Mouse (Mus musculus) liver, adult 2 months (tissue): ENCODE measurements around the gene Mrps24. TPM values are rescaled to one million over a fixed set of nuclear protein-coding genes. Genes with fewer than 3 reads are reported as not detected.

Source experiments
- DNase-seq: peaks from one replicate; pipeline ENCODE4 v3.0.0-alpha.2; 2011; ENCODE audit warnings: low read depth, low spot score; ENCODE audit errors: extremely low read depth
- H3K27ac ChIP-seq: fragments of 200-500 bp; replicated peaks from 2 replicates; pipeline ENCODE4 v1.5.1; 2012; ENCODE audit warnings: low read depth, mild to moderate bottlenecking, control low read depth, inconsistent platforms, low read length; ENCODE audit not compliant: insufficient read depth
- H3K27me3 ChIP-seq: fragments of 200-500 bp; 2 replicates; pipeline ENCODE4 v1.6.1; 2012; ENCODE audit warnings: mild to moderate bottlenecking, moderate library complexity, low read length, inconsistent platforms; ENCODE audit not compliant: control insufficient read depth, insufficient read depth
- H3K36me3 ChIP-seq: fragments of 200-500 bp; 2 replicates; pipeline ENCODE4 v1.6.1; 2012; ENCODE audit warnings: low read length, inconsistent platforms; ENCODE audit not compliant: control insufficient read depth, insufficient read depth
- H3K4me1 ChIP-seq: fragments of 200-500 bp; 2 replicates; pipeline ENCODE4 v1.6.1; 2011; ENCODE audit warnings: low read length; ENCODE audit not compliant: control insufficient read depth, insufficient read depth
- H3K4me3 ChIP-seq: fragments of 200-500 bp; 2 replicates; pipeline ENCODE4 v1.5.1; 2011; ENCODE audit warnings: low read depth, mild to moderate bottlenecking, control low read depth, low read length, moderate library complexity; ENCODE audit not compliant: insufficient read depth
- H3K79me2 ChIP-seq: fragments of 200-500 bp; 2 replicates; pipeline ENCODE4 v1.6.1; 2012; ENCODE audit warnings: inconsistent platforms, mild to moderate bottlenecking, low read length, moderate library complexity; ENCODE audit not compliant: control insufficient read depth, insufficient read depth
- H3K9ac ChIP-seq: fragments of 200-500 bp; 2 replicates; pipeline ENCODE4 v1.6.1; 2012; ENCODE audit warnings: low read depth, mild to moderate bottlenecking, control low read depth, inconsistent platforms, low read length
- CTCF ChIP-seq: fragments of 200-500 bp; IDR thresholded peaks from 2 replicates; pipeline ENCODE4 v1.5.1; 2011; ENCODE audit warnings: low read depth, low read length, control low read depth
- POLR2A ChIP-seq: fragments of 200-500 bp; IDR thresholded peaks from 2 replicates; pipeline ENCODE4 v1.6.1; 2011; ENCODE audit warnings: low read length, control low read depth; ENCODE audit not compliant: insufficient read depth; ENCODE audit errors: extremely low read depth
- WGBS: fragments of 180-500 bp; shearing (Covaris S2); methylation state at CpG from one replicate; pipeline ENCODE4 v1.1.7; 2018; 5-methylcytosine and 5-hydroxymethylcytosine counted together
- polyA plus RNA-seq: library from polyadenylated mRNA; depleted of rRNA; stranded (reverse); fragments of >200 nt; gene quantifications from 2 replicates; pipeline ENCODE4 v1.2.3, GENCODE M21; 2012; rRNA removed
- total RNA-seq: library from RNA; depleted of rRNA; stranded (reverse); fragments of >200 nt; gene quantifications from 2 replicates; pipeline ENCODE4 v1.2.3, GENCODE M21; 2014; rRNA removed

Gene Mrps24
- 90.7 and 107 TPM in 2 replicates for total RNA-seq
- 269 and 290 TPM in 2 replicates for polyA plus RNA-seq

- no peak within 1 kb of the TSS for H3K9ac ChIP-seq
- H3K27ac ChIP-seq = no peak within 1 kb of the TSS
- H3K36me3 ChIP-seq = peaks cover 26% of the 10 kb centered on the region; the same call in 1 of the 2 replicates
- TF ChIP-seq POLR2A (no peak), CTCF (no peak)
- 90% methylated on average over 14 of the region's 14 CpGs for WGBS
- H3K27me3 ChIP-seq = no peaks in the 10 kb centered on the region
- no peak within 1 kb of the TSS for H3K4me3 ChIP-seq
- H3K79me2 ChIP-seq = no peaks in the 10 kb centered on the region
- no peak for DNase-seq
- no peaks in the 10 kb centered on the region for H3K4me1 ChIP-seq
Observed at GRCm38 (mm10) chr11:5715630-5716105, at the start of gene Mrps24. TSS of gene Mrps24 (minus strand) at chr11:5715680.

GRCm38 (mm10) chr11:5762633-5762982 lies 47.1 kb upstream of the Mrps24 start:
- peaks cover 3% of the 10 kb centered on the region; the same call in 1 of the 2 replicates for H3K79me2 ChIP-seq

GRCm38 (mm10) chr11:5761820-5762632 lies 46.5 kb upstream of the Mrps24 start, which contains the start of gene Urgcp:
TSS of gene Urgcp (minus strand) at chr11:5762376.
- DNase-seq = peak; percentile 82
- Histone ChIP-seq H3K36me3 (peaks cover 2% of the 10 kb centered on the region; the same call in 1 of the 2 replicates), H3K27ac (peak within 1 kb of the TSS; percentile 89), H3K79me2 (peaks cover 3% of the 10 kb centered on the region; the same call in 1 of the 2 replicates), H3K27me3 (no peaks in the 10 kb centered on the region), H3K4me1 (peaks cover 3% of the 10 kb centered on the region; the same call in 1 of the 2 replicates), H3K4me3 (peak within 1 kb of the TSS; percentile 81), H3K9ac (peak within 1 kb of the TSS; percentile 93)
- under 1% methylated on average over 68 of the region's 68 CpGs for WGBS
- TF ChIP-seq POLR2A (peak; percentile 96), CTCF (peak; percentile 22; the same call in 1 of the 2 replicates)

More at GRCm38 (mm10) chr11:5762633-5762982, 47.1 kb upstream of the Mrps24 start:
- Histone ChIP-seq H3K4me3 (peak overlapping the region; percentile 81), H3K27ac (no peak overlapping the region; the same call in 1 of the 2 replicates), H3K27me3 (no peaks in the 10 kb centered on the region), H3K9ac (peak overlapping the region; percentile 62; the same call in 1 of the 2 replicates), H3K4me1 (peaks cover 3% of the 10 kb centered on the region; the same call in 1 of the 2 replicates), H3K36me3 (peaks cover 2% of the 10 kb centered on the region; the same call in 1 of the 2 replicates)
- WGBS = 8% methylated on average over 6 of the region's 6 CpGs
- no peak for DNase-seq
- TF ChIP-seq CTCF (no peak), POLR2A (no peak)

GRCm38 (mm10) chr11:5753755-5754154 lies 38.3 kb upstream of the Mrps24 start:
- Histone ChIP-seq H3K79me2 (peaks cover 3% of the 10 kb centered on the region; the same call in 1 of the 2 replicates), H3K27ac (no peak overlapping the region), H3K27me3 (no peaks in the 10 kb centered on the region), H3K9ac (no peak overlapping the region), H3K4me1 (no peaks in the 10 kb centered on the region), H3K36me3 (peaks cover 5% of the 10 kb centered on the region; the same call in 1 of the 2 replicates), H3K4me3 (no peak overlapping the region)
- 95% methylated on average over 2 of the region's 2 CpGs for WGBS
- no peak for TF ChIP-seq POLR2A
- no peak for TF ChIP-seq CTCF
- DNase-seq = no peak

GRCm38 (mm10) chr11:5744951-5745350 lies 29.5 kb upstream of the Mrps24 start:
- no peak overlapping the region for H3K9ac ChIP-seq
- H3K27ac ChIP-seq = no peak overlapping the region
- H3K4me3 ChIP-seq = no peak overlapping the region
- H3K36me3 ChIP-seq = no peaks in the 10 kb centered on the region
- H3K27me3 ChIP-seq = no peaks in the 10 kb centered on the region
- peaks cover 4% of the 10 kb centered on the region; the same call in 1 of the 2 replicates for H3K79me2 ChIP-seq
- TF ChIP-seq POLR2A (no peak), CTCF (no peak)
- WGBS = 84% methylated on average over 2 of the region's 2 CpGs
- peaks cover 2% of the 10 kb centered on the region; the same call in 1 of the 2 replicates for H3K4me1 ChIP-seq
- DNase-seq = no peak
